Mouse (Mus musculus) E14TG2a.4 (cell line): ENCODE measurements around the gene Slfn9.

Experiments used
- CTCF ChIP-seq: conservative IDR thresholded peaks from 2 replicates; pipeline ENCODE4 v1.5.1; 2014; ENCODE audit warnings: low read length
- NANOG ChIP-seq: IDR thresholded peaks from 2 replicates; pipeline ENCODE4 v1.6.1; 2014; ENCODE audit warnings: borderline replicate concordance, low read length, mixed read lengths
- POU5F1 ChIP-seq: IDR thresholded peaks from 2 replicates; pipeline ENCODE4 v1.6.1; 2014; ENCODE audit warnings: low read length, borderline replicate concordance

DNA sequence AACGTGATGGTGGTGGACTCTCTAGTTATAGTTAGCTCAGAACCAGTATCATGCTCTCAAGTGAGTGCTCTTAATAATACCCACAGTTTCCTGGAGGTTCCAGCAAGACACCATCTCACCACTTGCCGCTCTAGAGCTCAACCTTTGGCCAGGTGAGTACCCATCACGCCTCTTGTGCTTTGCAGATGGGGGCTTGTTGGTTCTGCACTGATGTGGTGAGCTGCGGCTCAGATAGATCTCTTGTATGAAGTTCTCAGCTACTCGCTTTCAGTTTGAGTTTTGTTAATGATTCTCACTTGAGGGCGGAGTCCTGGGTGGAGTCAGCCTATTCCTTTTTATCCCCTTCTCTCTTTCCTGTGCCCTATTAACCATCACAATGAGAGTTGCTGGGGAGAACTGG, 37.0 kb downstream of the Slfn9 start:
- no peak for TF ChIP-seq CTCF
- no peak for TF ChIP-seq POU5F1
- no peak for TF ChIP-seq NANOG
